Mouse (Mus musculus) thymus, adult 2 months (tissue): Measurements from ENCODE around the gene Rfesd.

Experiments used
- CTCF ChIP-seq: fragments of 200-500 bp; IDR thresholded peaks from 2 replicates; pipeline ENCODE4 v1.5.1; 2012; ENCODE audit warnings: mild to moderate bottlenecking, control low read depth, low read length, moderate library complexity, borderline replicate concordance; ENCODE audit not compliant: control insufficient read depth, poor library complexity, insufficient read depth; ENCODE audit errors: extremely low read depth
- POLR2A ChIP-seq: fragments of 200-500 bp; IDR thresholded peaks from 2 replicates; pipeline ENCODE4 v1.6.1; 2012; ENCODE audit warnings: mild to moderate bottlenecking, low read length, control low read depth, moderate library complexity; ENCODE audit not compliant: control insufficient read depth, poor library complexity, insufficient read depth; ENCODE audit errors: extremely low read depth

DNA sequence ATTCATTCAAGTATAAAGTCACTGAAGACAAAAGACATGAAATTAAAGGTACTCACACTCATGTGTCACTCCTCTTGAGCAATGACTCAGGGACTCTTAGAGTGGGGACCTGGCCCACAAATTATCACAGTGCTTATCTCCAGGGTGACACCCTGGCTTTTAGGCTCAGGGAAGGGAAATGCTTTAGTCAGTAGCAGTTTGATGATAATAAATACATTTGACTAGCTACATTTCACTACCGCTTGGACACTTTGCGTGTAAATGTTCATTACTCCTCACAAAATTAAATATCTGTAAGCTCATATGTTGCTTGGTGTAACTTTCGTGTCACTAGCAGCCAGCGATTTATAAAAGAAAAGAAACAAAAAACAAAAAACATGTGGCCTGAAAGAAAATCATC is 1.1 kb downstream of the Rfesd start:
- no peak for TF ChIP-seq CTCF
- TF ChIP-seq POLR2A = no peak
